Mouse (Mus musculus) midbrain, embryonic 15.5 days (tissue): ENCODE measurements around the gene Rassf5. TPM values are rescaled to one million over a fixed set of nuclear protein-coding genes. Genes with fewer than 3 reads are reported as not detected.

Experiments
- ATAC-seq: fragments of 200-750 bp; cut with Nextera tagmentation; replicated peaks from 2 replicates; pipeline ENCODE4 v1.8.0; 2017; ENCODE audit warnings: moderate TSS enrichment
- H3K27ac ChIP-seq: fragments of 300-500 bp; sonication (generic); 2 replicates; pipeline ENCODE4 v1.5.1; 2015; ENCODE audit warnings: mild to moderate bottlenecking, inconsistent platforms
- H3K27me3 ChIP-seq: fragments of 300-500 bp; sonication (generic); replicated peaks from 2 replicates; pipeline ENCODE4 v1.6.1; 2015; ENCODE audit warnings: inconsistent platforms
- H3K36me3 ChIP-seq: fragments of 300-500 bp; sonication (generic); replicated peaks from 2 replicates; pipeline ENCODE4 v1.6.1; 2015; ENCODE audit warnings: inconsistent platforms
- H3K4me1 ChIP-seq: fragments of 300-500 bp; sonication (generic); 2 replicates; pipeline ENCODE4 v1.6.1; 2015; ENCODE audit warnings: inconsistent platforms
- H3K4me2 ChIP-seq: fragments of 300-500 bp; sonication (generic); 2 replicates; pipeline ENCODE4 v1.6.1; 2015; ENCODE audit warnings: inconsistent platforms, mild to moderate bottlenecking, moderate library complexity
- H3K4me3 ChIP-seq: fragments of 300-500 bp; sonication (generic); 2 replicates; pipeline ENCODE4 v1.5.1; 2015; ENCODE audit warnings: mild to moderate bottlenecking, inconsistent platforms
- H3K9ac ChIP-seq: fragments of 300-500 bp; sonication (generic); 2 replicates; pipeline ENCODE4 v1.6.1; 2015; ENCODE audit warnings: mild to moderate bottlenecking, inconsistent platforms
- H3K9me3 ChIP-seq: fragments of 300-500 bp; sonication (generic); 2 replicates; pipeline ENCODE4 v1.6.1; 2016; ENCODE audit warnings: inconsistent platforms
- WGBS: fragments of 180-500 bp; shearing (Covaris S2); methylation state at CpG from one replicate; pipeline ENCODE4 v1.1.7; 2015; ENCODE audit warnings: mixed read lengths; 5-methylcytosine and 5-hydroxymethylcytosine counted together
- polyA plus RNA-seq: library from polyadenylated mRNA; unstranded; fragments of >200 nt; fragmentation: Nextera tagmentation; extraction: Ambion mirVana; gene quantifications from 2 replicates; pipeline ENCODE4 v1.2.1, GENCODE M21; 2015

The Rassf5 gene
- polyA plus RNA-seq, 1 experiment from 2014 or later, result 3.6 TPM

- H3K9ac ChIP-seq, result no peak overlapping the region
- no peak overlapping the region for H3K4me2 ChIP-seq
- no peaks in the 10 kb centered on the region for H3K36me3 ChIP-seq
- no peak overlapping the region for H3K27ac ChIP-seq
- H3K9me3 ChIP-seq, result no peaks in the 10 kb centered on the region
- no peaks in the 10 kb centered on the region for H3K27me3 ChIP-seq
- H3K4me3 ChIP-seq, result no peak overlapping the region
- ATAC-seq, result no peak
- no peaks in the 10 kb centered on the region for H3K4me1 ChIP-seq
- 90% methylated on average over 2 of the region's 2 CpGs for WGBS
These were observed 21.7 kb downstream of the Rassf5 start for GRCm38 (mm10) chr1:131223345-131223744.

DNA sequence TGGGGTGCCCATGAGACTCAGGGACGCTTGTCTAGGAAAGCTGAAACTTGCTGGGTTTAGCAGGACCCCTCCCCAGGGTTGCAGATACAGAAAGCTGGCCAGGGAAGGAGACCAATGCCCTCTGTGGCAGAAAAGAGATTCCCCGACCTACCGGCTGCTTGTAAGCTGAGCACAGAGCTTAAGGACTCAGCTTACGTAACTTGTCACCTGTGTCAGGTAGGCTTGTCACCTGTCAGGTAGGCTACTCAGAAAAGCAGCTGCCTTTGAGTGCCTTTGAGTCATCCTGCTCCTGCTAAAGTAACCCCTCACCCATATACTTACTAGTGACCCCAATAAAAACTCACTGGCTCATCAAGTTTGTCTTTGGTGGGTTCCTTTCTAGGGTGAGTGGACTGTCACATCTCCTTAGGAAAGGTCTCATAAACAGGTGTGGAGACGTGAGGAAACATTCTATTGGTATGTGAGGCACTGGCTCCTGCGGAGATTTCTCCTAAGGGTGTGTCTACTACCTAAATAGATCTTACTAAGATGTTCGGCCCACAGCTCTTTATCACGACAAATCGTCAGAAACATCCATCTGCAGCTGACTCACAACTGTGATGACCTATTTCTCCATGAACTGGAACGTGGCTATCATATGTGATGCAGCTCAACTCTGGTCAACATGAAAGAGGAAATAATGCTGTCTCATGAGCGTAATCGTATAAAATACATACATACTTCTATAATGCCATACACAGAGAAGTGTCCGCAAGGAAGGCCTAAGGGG lies 23.1 kb downstream of the Rassf5 start:
- Histone ChIP-seq H3K27me3 (no peaks in the 10 kb centered on the region), H3K4me1 (no peaks in the 10 kb centered on the region), H3K4me2 (no peak overlapping the region), H3K4me3 (no peak overlapping the region), H3K27ac (no peak overlapping the region), H3K9ac (no peak overlapping the region), H3K36me3 (no peaks in the 10 kb centered on the region), H3K9me3 (no peaks in the 10 kb centered on the region)
- 88% methylated on average over 13 of the region's 13 CpGs for WGBS
- ATAC-seq, result no peak

DNA sequence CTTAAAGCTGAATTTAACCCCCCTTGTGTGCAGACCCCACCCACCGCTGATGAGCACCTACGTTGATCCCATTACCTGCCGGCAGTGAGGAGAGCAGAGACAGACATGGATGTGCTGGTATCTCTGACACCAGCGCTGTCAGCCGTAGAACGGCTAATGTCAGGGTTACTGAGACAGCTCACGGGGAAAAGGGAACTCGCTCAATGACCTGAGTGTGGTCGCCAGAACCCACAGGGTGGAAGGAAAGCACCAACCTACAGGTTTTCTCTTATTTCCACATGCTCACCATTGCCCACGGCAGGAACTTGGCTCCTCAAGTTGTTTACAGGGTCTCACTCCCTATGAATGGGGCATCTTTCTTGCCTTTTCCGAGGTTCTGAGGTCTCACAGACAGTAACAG lies 26.1 kb downstream of the Rassf5 start:
- no peaks in the 10 kb centered on the region for H3K4me1 ChIP-seq
- no peak overlapping the region for H3K4me3 ChIP-seq
- H3K4me2 ChIP-seq, result no peak overlapping the region
- H3K36me3 ChIP-seq, result no peaks in the 10 kb centered on the region
- WGBS, result 86% methylated on average over 11 of the region's 11 CpGs
- H3K9ac ChIP-seq, result no peak overlapping the region
- H3K27ac ChIP-seq, result no peak overlapping the region
- no peaks in the 10 kb centered on the region for H3K9me3 ChIP-seq
- no peak for ATAC-seq
- H3K27me3 ChIP-seq, result no peaks in the 10 kb centered on the region

DNA sequence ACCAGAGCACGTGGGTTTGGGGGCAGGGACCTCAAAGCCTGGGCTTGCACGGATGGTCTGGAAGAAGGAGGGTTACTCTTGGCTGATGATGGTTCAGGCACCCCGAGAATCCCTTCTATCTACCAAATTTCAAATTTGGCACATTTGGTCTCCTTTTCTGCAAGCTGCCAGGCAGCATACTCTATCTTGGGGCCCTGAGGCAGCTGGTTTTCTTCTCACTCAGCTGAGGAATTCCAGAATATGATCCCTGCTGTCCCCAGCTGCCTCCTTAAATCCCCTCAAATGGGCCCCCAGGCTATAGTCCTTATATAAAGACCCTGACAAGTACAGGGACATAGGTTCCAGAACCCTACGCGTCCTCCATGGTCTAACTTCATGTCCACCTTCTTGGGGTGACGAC lies 31.7 kb downstream of the Rassf5 start:
- WGBS, result 78% methylated on average over 6 of the region's 6 CpGs
- H3K4me2 ChIP-seq, result no peak overlapping the region
- 0 out of 2 replicates have a peak, but pooled peaks cover 3% of the 10 kb centered on the region for H3K4me1 ChIP-seq
- ATAC-seq, result no peak
- H3K9me3 ChIP-seq, result no peaks in the 10 kb centered on the region
- H3K27me3 ChIP-seq, result no peaks in the 10 kb centered on the region
- no peak overlapping the region for H3K4me3 ChIP-seq
- no peak overlapping the region for H3K27ac ChIP-seq
- no peaks in the 10 kb centered on the region for H3K36me3 ChIP-seq
- no peak overlapping the region for H3K9ac ChIP-seq

DNA sequence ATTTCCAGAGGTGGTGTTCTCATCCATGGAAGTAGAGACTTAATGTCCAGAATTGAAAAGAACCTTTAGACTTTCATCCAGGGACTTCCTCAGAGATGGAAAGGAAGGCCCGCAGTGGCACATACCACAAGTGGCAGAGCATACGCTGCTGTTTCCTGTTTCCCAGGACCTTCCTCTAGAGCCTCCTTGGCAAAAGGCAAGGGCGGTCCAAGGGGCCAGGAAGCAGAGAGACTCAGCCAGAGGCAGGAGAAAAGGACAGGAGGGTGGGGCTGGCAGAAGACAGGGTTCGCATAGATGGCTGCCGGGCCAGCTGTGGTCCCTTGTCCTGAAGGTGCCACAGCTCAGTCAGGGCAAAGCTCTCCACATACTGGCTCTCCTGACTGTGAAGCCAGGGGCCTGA lies 32.1 kb downstream of the Rassf5 start:
- Histone ChIP-seq H3K4me3 (no peak overlapping the region), H3K27me3 (no peaks in the 10 kb centered on the region), H3K27ac (no peak overlapping the region), H3K9me3 (no peaks in the 10 kb centered on the region), H3K9ac (no peak overlapping the region), H3K4me2 (no peak overlapping the region), H3K4me1 (0 out of 2 replicates have a peak, but pooled peaks cover 3% of the 10 kb centered on the region), H3K36me3 (no peaks in the 10 kb centered on the region)
- no peak for ATAC-seq
- WGBS, result 82% methylated on average over 5 of the region's 5 CpGs

- H3K9me3 ChIP-seq, result no peaks in the 10 kb centered on the region
- no peaks in the 10 kb centered on the region for H3K36me3 ChIP-seq
- no peak overlapping the region for H3K9ac ChIP-seq
- H3K4me3 ChIP-seq, result no peak overlapping the region
- H3K27ac ChIP-seq, result no peak overlapping the region
- no peak overlapping the region for H3K4me2 ChIP-seq
- WGBS, result 85% methylated on average over 1 of the region's 1 CpGs
- H3K27me3 ChIP-seq, result no peaks in the 10 kb centered on the region
- 0 out of 2 replicates have a peak, but pooled peaks cover 3% of the 10 kb centered on the region for H3K4me1 ChIP-seq
- ATAC-seq, result no peak
These were observed 33.4 kb downstream of the Rassf5 start for GRCm38 (mm10) chr1:131211655-131212054.

GRCm38 (mm10) chr1:131209971-131210426 lies 35.1 kb downstream of the Rassf5 start:
- 0 out of 2 replicates have a peak, but pooled peaks have one; percentile 39 for ATAC-seq
- H3K27me3 ChIP-seq, result no peaks in the 10 kb centered on the region
- no peak overlapping the region for H3K4me2 ChIP-seq
- no peaks in the 10 kb centered on the region for H3K36me3 ChIP-seq
- 59% methylated on average over 8 of the region's 8 CpGs for WGBS
- H3K4me1 ChIP-seq, result 0 out of 2 replicates have a peak, but pooled peaks cover 3% of the 10 kb centered on the region
- no peak overlapping the region for H3K9ac ChIP-seq
- no peak overlapping the region for H3K4me3 ChIP-seq
- H3K9me3 ChIP-seq, result no peaks in the 10 kb centered on the region
- no peak overlapping the region for H3K27ac ChIP-seq

DNA sequence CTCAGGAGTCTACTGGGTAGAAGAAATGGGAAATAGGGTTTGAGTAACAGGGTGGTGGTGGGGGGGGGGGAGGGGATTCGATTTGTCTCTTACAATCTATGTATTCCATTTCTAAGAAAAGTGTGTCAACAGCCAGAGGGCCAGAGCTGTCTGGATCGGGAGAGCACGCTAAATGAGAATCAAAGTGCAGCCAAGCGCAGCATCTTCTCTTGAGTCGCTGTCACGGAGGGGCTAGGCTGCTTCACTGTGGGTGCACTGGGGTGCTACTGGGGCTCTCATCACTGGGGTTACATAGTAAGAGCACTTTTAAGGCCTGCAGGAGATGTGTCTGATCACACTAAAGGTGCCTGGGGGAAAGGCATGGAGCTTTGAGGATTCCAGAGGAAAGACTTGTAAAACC lies 36.3 kb downstream of the Rassf5 start:
- Histone ChIP-seq H3K4me2 (no peak overlapping the region), H3K9ac (no peak overlapping the region), H3K27me3 (no peaks in the 10 kb centered on the region), H3K4me3 (no peak overlapping the region), H3K4me1 (0 out of 2 replicates have a peak, but pooled peaks cover 3% of the 10 kb centered on the region), H3K27ac (peak overlapping the region; percentile 39; the same call in 1 of the 2 replicates), H3K36me3 (no peaks in the 10 kb centered on the region), H3K9me3 (no peaks in the 10 kb centered on the region)
- WGBS, result 61% methylated on average over 6 of the region's 6 CpGs
- ATAC-seq, result no peak

- Histone ChIP-seq H3K9ac (no peak overlapping the region), H3K27ac (no peak overlapping the region), H3K4me1 (0 out of 2 replicates have a peak, but pooled peaks cover 3% of the 10 kb centered on the region), H3K4me2 (no peak overlapping the region), H3K36me3 (no peaks in the 10 kb centered on the region), H3K9me3 (no peaks in the 10 kb centered on the region), H3K4me3 (no peak overlapping the region), H3K27me3 (no peaks in the 10 kb centered on the region)
- ATAC-seq, result no peak
- 91% methylated on average over 5 of the region's 5 CpGs for WGBS
These were observed 37.0 kb downstream of the Rassf5 start for GRCm38 (mm10) chr1:131208081-131208480.

GRCm38 (mm10) chr1:131207531-131207930 lies 37.5 kb downstream of the Rassf5 start:
- Histone ChIP-seq H3K9ac (no peak overlapping the region), H3K4me1 (0 out of 2 replicates have a peak, but pooled peaks cover 3% of the 10 kb centered on the region), H3K9me3 (no peaks in the 10 kb centered on the region), H3K4me2 (no peak overlapping the region), H3K27me3 (no peaks in the 10 kb centered on the region), H3K4me3 (no peak overlapping the region), H3K27ac (no peak overlapping the region), H3K36me3 (no peaks in the 10 kb centered on the region)
- ATAC-seq, result peak; percentile 59
- 5% methylated on average over 5 of the region's 5 CpGs for WGBS

GRCm38 (mm10) chr1:131206342-131206741 lies 38.7 kb downstream of the Rassf5 start:
- 87% methylated on average over 5 of the region's 5 CpGs for WGBS
- Histone ChIP-seq H3K9me3 (no peaks in the 10 kb centered on the region), H3K4me2 (no peak overlapping the region), H3K4me3 (no peak overlapping the region), H3K27me3 (no peaks in the 10 kb centered on the region), H3K36me3 (no peaks in the 10 kb centered on the region), H3K4me1 (0 out of 2 replicates have a peak, but pooled peaks cover 3% of the 10 kb centered on the region), H3K9ac (no peak overlapping the region), H3K27ac (no peak overlapping the region)
- ATAC-seq, result no peak

DNA sequence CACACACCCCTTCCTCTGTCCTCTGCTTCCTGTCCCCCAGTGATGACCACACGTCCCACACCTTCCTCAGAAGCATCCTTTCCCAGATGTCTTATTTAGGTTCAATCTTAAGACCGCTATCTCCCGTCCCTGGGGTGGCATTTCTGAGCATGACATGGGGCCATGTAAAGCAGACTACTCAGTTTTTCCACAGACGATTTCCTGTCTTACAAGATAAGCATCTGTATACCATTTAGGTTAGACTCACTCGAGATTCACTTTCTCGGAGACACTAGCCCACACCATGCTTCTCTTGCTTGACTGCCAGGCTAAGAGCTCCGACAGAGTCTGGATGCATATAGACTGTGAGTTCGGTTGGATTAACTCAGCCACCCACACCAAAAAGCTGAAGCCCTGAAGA lies 40.6 kb downstream of the Rassf5 start:
- no peaks in the 10 kb centered on the region for H3K27me3 ChIP-seq
- no peak overlapping the region for H3K9ac ChIP-seq
- H3K36me3 ChIP-seq, result no peaks in the 10 kb centered on the region
- no peak overlapping the region for H3K4me3 ChIP-seq
- no peak overlapping the region for H3K27ac ChIP-seq
- ATAC-seq, result no peak
- no peak overlapping the region for H3K4me2 ChIP-seq
- WGBS, result 89% methylated on average over 8 of the region's 8 CpGs
- no peaks in the 10 kb centered on the region for H3K9me3 ChIP-seq
- 0 out of 2 replicates have a peak, but pooled peaks cover 3% of the 10 kb centered on the region for H3K4me1 ChIP-seq

DNA sequence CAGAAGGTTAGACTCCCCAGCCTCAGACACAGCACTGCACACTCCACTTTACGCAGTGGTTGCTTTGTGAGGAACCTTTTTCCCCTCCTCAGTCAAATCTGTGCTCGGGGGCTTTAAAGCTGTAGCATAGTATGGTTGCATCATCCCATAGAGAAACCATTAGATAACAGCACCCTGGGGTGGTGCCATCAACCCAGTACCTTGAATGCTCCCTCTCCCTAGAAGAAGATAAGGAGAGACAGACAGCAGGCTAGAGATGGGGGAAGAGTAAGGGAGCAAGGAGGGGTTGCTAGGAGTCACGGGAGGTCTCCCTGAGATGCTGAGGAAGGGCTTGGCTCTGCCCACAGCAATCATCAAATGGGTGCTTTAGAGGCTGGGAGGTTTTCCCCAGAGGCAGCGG lies 43.7 kb downstream of the Rassf5 start:
- WGBS, result 79% methylated on average over 4 of the region's 4 CpGs
- no peaks in the 10 kb centered on the region for H3K27me3 ChIP-seq
- no peak overlapping the region for H3K4me3 ChIP-seq
- H3K27ac ChIP-seq, result no peak overlapping the region
- no peaks in the 10 kb centered on the region for H3K4me1 ChIP-seq
- H3K4me2 ChIP-seq, result no peak overlapping the region
- no peak for ATAC-seq
- H3K9ac ChIP-seq, result no peak overlapping the region
- no peaks in the 10 kb centered on the region for H3K36me3 ChIP-seq
- H3K9me3 ChIP-seq, result no peaks in the 10 kb centered on the region
